In the genomic region with DNA sequence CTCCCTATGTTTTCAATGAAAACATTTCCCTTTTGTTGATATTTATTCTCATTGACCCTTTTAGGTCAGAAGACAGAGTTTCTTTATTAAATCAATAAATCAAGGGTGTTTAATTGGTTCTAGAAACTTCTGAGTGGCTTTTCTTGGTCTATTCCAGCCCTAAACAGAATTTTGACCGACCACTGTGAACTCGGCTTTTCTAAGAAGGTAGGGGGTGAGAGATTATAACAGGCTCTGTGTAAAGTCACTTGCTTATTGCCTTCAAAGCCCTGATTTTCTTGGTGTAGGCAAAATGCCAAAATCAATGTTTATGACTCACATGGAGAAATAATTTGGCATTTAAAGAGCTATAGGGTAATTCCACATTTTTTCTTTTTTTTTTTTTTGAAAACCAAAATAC, we compare ENCODE assay signal across 24 mouse cellular contexts.
DNase-seq lines count a peak whose midpoint lies in the region; ATAC-seq and TF ChIP-seq lines count a peak whose summit lies in the region.
"Had no signal": no experiment of that assay in that cellular context is flagged by ENCODE, and none has a peak within 500 bp of the region (broad histone marks: within the 10 kb centered on the region; RNA-seq: fewer than 3 reads in every experiment).

No protein-coding gene starts in this region.

- no peak overlapping the region for H3K4me3 ChIP-seq in kidney, embryonic 16.5 days (ENCODE audit: low read length)
- no peak overlapping the region for H3K4me3 ChIP-seq in lung, embryonic 14.5 days (ENCODE audit: low read depth, low read length)
- H3K4me3 ChIP-seq in limb, embryonic 14.5 days (replicated peaks; ENCODE audit: low read length): no peak overlapping the region
- H3K4me3 ChIP-seq: forebrain, embryonic 10.5 days; forebrain, embryonic 13.5 days; heart, adult 2 months; heart, embryonic 10.5 days; heart, embryonic 13.5 days had no signal

- H3K36me3 ChIP-seq in kidney, embryonic 16.5 days (ENCODE audit: insufficient read depth, low read length): no peaks in the 10 kb centered on the region
- H3K36me3 ChIP-seq in lung, embryonic 14.5 days (ENCODE audit: insufficient read depth): no peaks in the 10 kb centered on the region
- no peaks in the 10 kb centered on the region for H3K36me3 ChIP-seq in limb, embryonic 14.5 days (ENCODE audit: control insufficient read depth, insufficient read depth, low read length)
- H3K36me3 ChIP-seq: forebrain, embryonic 10.5 days; heart, embryonic 10.5 days; heart, embryonic 13.5 days had no signal

- no peak for TF ChIP-seq POLR2A in limb, embryonic 14.5 days (IDR thresholded peaks at IDR 0.05; ENCODE audit: borderline replicate concordance, extremely low read depth, insufficient read depth, insufficient read length)

- peaks cover 13% of the 10 kb centered on the region for H3K4me1 ChIP-seq in kidney, embryonic 16.5 days (ENCODE audit: insufficient read depth, low read length)
- H3K4me1 ChIP-seq in lung, embryonic 14.5 days (ENCODE audit: insufficient read depth): no peaks in the 10 kb centered on the region
- H3K4me1 ChIP-seq in limb, embryonic 14.5 days (ENCODE audit: control insufficient read depth, insufficient read depth, low read length): peaks cover 19% of the 10 kb centered on the region

- no peaks in the 10 kb centered on the region for H3K9me3 ChIP-seq in kidney, embryonic 16.5 days (ENCODE audit: low read length)
- H3K9me3 ChIP-seq in lung, embryonic 14.5 days (ENCODE audit: low read depth, low read length): no peaks in the 10 kb centered on the region
- no peaks in the 10 kb centered on the region for H3K9me3 ChIP-seq in limb, embryonic 14.5 days (ENCODE audit: control insufficient read depth, low read length)
- H3K9me3 ChIP-seq: forebrain, embryonic 10.5 days; forebrain, embryonic 13.5 days; heart, embryonic 10.5 days; heart, embryonic 13.5 days had no signal

- no peak for DNase-seq in kidney, postnatal 14 days
- DNase-seq in lung, embryonic 14.5 days: peak; percentile 30
- no peak for DNase-seq in lung, postnatal 14 days
- peak; percentile 49 for DNase-seq in limb, embryonic 14.5 days (ENCODE audit: low spot score)
- DNase-seq in natural killer cell, adult 2 months (ENCODE audit: low spot score in 2 of 2): no peak
- DNase-seq: adrenal gland, adult 8-10 months; adrenal gland, postnatal 25 days; cerebellum, adult 18-20 months; cerebellum, adult 9-10 months; cerebellum, postnatal 14 days; gastrocnemius, postnatal 10 days; gastrocnemius, postnatal 36 days; heart, adult 2 months; heart, postnatal 14 days; heart, postnatal 4 days had no signal

- H3K9ac ChIP-seq in kidney, embryonic 16.5 days (replicated peaks; ENCODE audit: low read length): no peak overlapping the region
- H3K9ac ChIP-seq in lung, embryonic 14.5 days: no peak overlapping the region
- H3K9ac ChIP-seq in limb, embryonic 14.5 days (ENCODE audit: low read depth, low read length, severe bottlenecking): no peak overlapping the region
- H3K9ac ChIP-seq: forebrain, embryonic 13.5 days; heart, embryonic 13.5 days; hindbrain, embryonic 14.5 days had no signal

- WGBS in kidney, embryonic 16.5 days: 13% methylated on average over 2 of the region's 2 CpGs
- WGBS in lung, embryonic 14.5 days: 43% methylated on average over 2 of the region's 2 CpGs
- WGBS in limb, embryonic 14.5 days: 26% methylated on average over 2 of the region's 2 CpGs

- ATAC-seq in kidney, embryonic 16.5 days (ENCODE audit: low FRiP score, low TSS enrichment): peak; percentile 15; the same call in 1 of the 2 replicates
- no peak for ATAC-seq in lung, embryonic 14.5 days (ENCODE audit: insufficient read depth)
- ATAC-seq in limb, embryonic 14.5 days (ENCODE audit: low FRiP score, low read depth): no peak
- ATAC-seq: activated CD4-positive, CD25-positive, alpha-beta regulatory T cell, adult 4 months; CD4-positive, CD25-positive, alpha-beta regulatory T cell, adult 4 months; forebrain, embryonic 13.5 days; forebrain, embryonic 16.5 days had no signal

- H3K27me3 ChIP-seq in kidney, embryonic 16.5 days (ENCODE audit: insufficient read depth, low read length): no peaks in the 10 kb centered on the region
- H3K27me3 ChIP-seq in lung, embryonic 14.5 days (ENCODE audit: insufficient read depth, low read length): no peaks in the 10 kb centered on the region
- H3K27me3 ChIP-seq in limb, embryonic 14.5 days (ENCODE audit: control insufficient read depth, insufficient read depth, low read length): no peaks in the 10 kb centered on the region
- H3K27me3 ChIP-seq: heart, embryonic 13.5 days had no signal

- H3K4me2 ChIP-seq in kidney, embryonic 16.5 days (replicated peaks; ENCODE audit: low read depth, low read length): no peak overlapping the region
- H3K4me2 ChIP-seq in lung, embryonic 14.5 days: no peak overlapping the region
- no peak overlapping the region for H3K4me2 ChIP-seq in limb, embryonic 14.5 days (replicated peaks; ENCODE audit: low read depth, low read length, severe bottlenecking)
- H3K4me2 ChIP-seq: forebrain, embryonic 13.5 days; heart, embryonic 13.5 days; hindbrain, embryonic 14.5 days had no signal

- TF ChIP-seq CTCF in lung, embryonic 14.5 days (IDR thresholded peaks at IDR 0.05; ENCODE audit: low read depth): no peak

- no peak overlapping the region for H3K27ac ChIP-seq in kidney, embryonic 16.5 days (ENCODE audit: low read length)
- no peak overlapping the region for H3K27ac ChIP-seq in lung, embryonic 14.5 days (ENCODE audit: low read depth)
- no peak overlapping the region for H3K27ac ChIP-seq in limb, embryonic 14.5 days (replicated peaks; ENCODE audit: low read depth, low read length)
- H3K27ac ChIP-seq: forebrain, embryonic 10.5 days; forebrain, embryonic 13.5 days; heart, adult 2 months; heart, embryonic 10.5 days; heart, embryonic 13.5 days; hindbrain, embryonic 14.5 days had no signal

Comparison
In these comparisons a context has a peak if more than half of its experiments do, and no peak if none do; other contexts are left out.
1. DNase-seq: peak in lung, embryonic 14.5 days (single experiment) and limb, embryonic 14.5 days (single experiment); none in kidney, postnatal 14 days (single experiment), lung, postnatal 14 days (single experiment) and natural killer cell, adult 2 months (0 of 2).